Mouse (Mus musculus): ENCODE measurements around the gene Kcnk13. TPM values are rescaled to one million over a fixed set of nuclear protein-coding genes. Genes with fewer than 3 reads are reported as not detected.

Gene Kcnk13
- total and polyA plus RNA-seq, 3 experiments, result 0.11 TPM; not detected in 2

GRCm38 (mm10) chr12:100044704-100045103, 80.4 kb downstream of the Kcnk13 start:
- Histone ChIP-seq H3K36me3 (replicated peaks) (no peaks in the 10 kb centered on the region), H3K4me1 (ENCODE audit: insufficient read depth, low read depth, low read length) (no peaks in the 10 kb centered on the region), H3K27me3 (ENCODE audit: insufficient read depth, low read length) (peaks cover 5% of the 10 kb centered on the region), H3K9me3 (replicated peaks) (no peaks in the 10 kb centered on the region), H3K4me3 (ENCODE audit: low read depth, low read length) (no peak overlapping the region)
- DNase-seq (ENCODE audit: low spot score) (no peak), ATAC-seq (ENCODE audit: extremely low read depth, insufficient number of reproducible peaks, low FRiP score, poor library complexity, severe bottlenecking) (no peak)
- TF ChIP-seq TAL1 (conservative IDR thresholded peaks at IDR 0.05; ENCODE audit: low read depth, low read length) (no peak), CTCF (IDR thresholded peaks at IDR 0.05; ENCODE audit: low read depth, low read length) (no peak), GATA2 (IDR thresholded peaks at IDR 0.05; ENCODE audit: borderline replicate concordance, low read depth, low read length) (no peak), GATA1 (IDR thresholded peaks at IDR 0.05; ENCODE audit: borderline replicate concordance, low read length) (no peak), POLR2AphosphoS5 (IDR thresholded peaks at IDR 0.05; ENCODE audit: insufficient replicate concordance, low read depth, low read length) (no peak)

- DNase-seq (ENCODE audit: low spot score) (no peak), ATAC-seq (ENCODE audit: extremely low read depth, insufficient number of reproducible peaks, low FRiP score, poor library complexity, severe bottlenecking) (peak; percentile 6; the same call in 1 of the 2 replicates)
- Histone ChIP-seq H3K27me3 (ENCODE audit: insufficient read depth, low read length) (no peaks in the 10 kb centered on the region), H3K4me3 (ENCODE audit: low read depth, low read length) (no peak overlapping the region), H3K9me3 (replicated peaks) (no peaks in the 10 kb centered on the region), H3K36me3 (replicated peaks) (no peaks in the 10 kb centered on the region), H3K4me1 (ENCODE audit: insufficient read depth, low read depth, low read length) (no peaks in the 10 kb centered on the region)
- TF ChIP-seq CTCF (IDR thresholded peaks at IDR 0.05; ENCODE audit: low read depth, low read length) (no peak), GATA1 (IDR thresholded peaks at IDR 0.05; ENCODE audit: borderline replicate concordance, low read length) (no peak), GATA2 (IDR thresholded peaks at IDR 0.05; ENCODE audit: borderline replicate concordance, low read depth, low read length) (no peak), POLR2AphosphoS5 (IDR thresholded peaks at IDR 0.05; ENCODE audit: insufficient replicate concordance, low read depth, low read length) (no peak), TAL1 (conservative IDR thresholded peaks at IDR 0.05; ENCODE audit: low read depth, low read length) (no peak)
Observed at GRCm38 (mm10) chr12:100050552-100050951, 86.3 kb downstream of the Kcnk13 start.

- no peak for ATAC-seq (ENCODE audit: extremely low read depth, insufficient number of reproducible peaks, low FRiP score, poor library complexity, severe bottlenecking)
- H3K4me3 ChIP-seq (ENCODE audit: low read depth, low read length), result no peak overlapping the region
- H3K36me3 ChIP-seq (replicated peaks), result no peaks in the 10 kb centered on the region
- H3K27me3 ChIP-seq (ENCODE audit: insufficient read depth, low read length), result no peaks in the 10 kb centered on the region
- TF ChIP-seq POLR2AphosphoS5 (IDR thresholded peaks at IDR 0.05; ENCODE audit: insufficient replicate concordance, low read depth, low read length) (no peak), TAL1 (conservative IDR thresholded peaks at IDR 0.05; ENCODE audit: low read depth, low read length) (no peak), GATA2 (IDR thresholded peaks at IDR 0.05; ENCODE audit: borderline replicate concordance, low read depth, low read length) (no peak), CTCF (IDR thresholded peaks at IDR 0.05; ENCODE audit: low read depth, low read length) (no peak), GATA1 (IDR thresholded peaks at IDR 0.05; ENCODE audit: borderline replicate concordance, low read length) (no peak)
- H3K4me1 ChIP-seq (ENCODE audit: insufficient read depth, low read depth, low read length), result no peaks in the 10 kb centered on the region
- no peaks in the 10 kb centered on the region for H3K9me3 ChIP-seq (replicated peaks)
- DNase-seq (ENCODE audit: low spot score), result no peak
Observed at GRCm38 (mm10) chr12:100053617-100054016, 89.3 kb downstream of the Kcnk13 start.

GRCm38 (mm10) chr12:100061071-100061470, 96.8 kb downstream of the Kcnk13 start:
- H3K4me3 ChIP-seq (ENCODE audit: low read depth, low read length), result no peak overlapping the region
- ATAC-seq (ENCODE audit: extremely low read depth, insufficient number of reproducible peaks, low FRiP score, poor library complexity, severe bottlenecking) (no peak), DNase-seq (ENCODE audit: low spot score) (no peak)
- H3K4me1 ChIP-seq (ENCODE audit: insufficient read depth, low read depth, low read length), result no peaks in the 10 kb centered on the region
- TF ChIP-seq TAL1 (conservative IDR thresholded peaks at IDR 0.05; ENCODE audit: low read depth, low read length), result no peak
- no peak for TF ChIP-seq CTCF (IDR thresholded peaks at IDR 0.05; ENCODE audit: low read depth, low read length)
- no peak for TF ChIP-seq GATA1 (IDR thresholded peaks at IDR 0.05; ENCODE audit: borderline replicate concordance, low read length)
- no peak for TF ChIP-seq POLR2AphosphoS5 (IDR thresholded peaks at IDR 0.05; ENCODE audit: insufficient replicate concordance, low read depth, low read length)
- no peak for TF ChIP-seq GATA2 (IDR thresholded peaks at IDR 0.05; ENCODE audit: borderline replicate concordance, low read depth, low read length)
- no peaks in the 10 kb centered on the region for H3K9me3 ChIP-seq (replicated peaks)
- peaks cover 10% of the 10 kb centered on the region; the same call in 1 of the 2 replicates for H3K27me3 ChIP-seq (ENCODE audit: insufficient read depth, low read length)
- H3K36me3 ChIP-seq (replicated peaks), result no peaks in the 10 kb centered on the region

GRCm38 (mm10) chr12:100061826-100062225, 97.5 kb downstream of the Kcnk13 start:
- DNase-seq (ENCODE audit: low spot score) (no peak), ATAC-seq (ENCODE audit: extremely low read depth, insufficient number of reproducible peaks, low FRiP score, poor library complexity, severe bottlenecking) (no peak)
- peaks cover 10% of the 10 kb centered on the region; the same call in 1 of the 2 replicates for H3K27me3 ChIP-seq (ENCODE audit: insufficient read depth, low read length)
- H3K4me1 ChIP-seq (ENCODE audit: insufficient read depth, low read depth, low read length), result no peaks in the 10 kb centered on the region
- TF ChIP-seq GATA2 (IDR thresholded peaks at IDR 0.05; ENCODE audit: borderline replicate concordance, low read depth, low read length) (no peak), TAL1 (conservative IDR thresholded peaks at IDR 0.05; ENCODE audit: low read depth, low read length) (no peak), CTCF (IDR thresholded peaks at IDR 0.05; ENCODE audit: low read depth, low read length) (no peak), GATA1 (IDR thresholded peaks at IDR 0.05; ENCODE audit: borderline replicate concordance, low read length) (no peak), POLR2AphosphoS5 (IDR thresholded peaks at IDR 0.05; ENCODE audit: insufficient replicate concordance, low read depth, low read length) (no peak)
- H3K9me3 ChIP-seq (replicated peaks), result no peaks in the 10 kb centered on the region
- no peak overlapping the region for H3K4me3 ChIP-seq (ENCODE audit: low read depth, low read length)
- no peaks in the 10 kb centered on the region for H3K36me3 ChIP-seq (replicated peaks)

- ATAC-seq (ENCODE audit: extremely low read depth, insufficient number of reproducible peaks, low FRiP score, poor library complexity, severe bottlenecking) (no peak), DNase-seq (ENCODE audit: low spot score) (no peak)
- TF ChIP-seq CTCF (IDR thresholded peaks at IDR 0.05; ENCODE audit: low read depth, low read length) (no peak), POLR2AphosphoS5 (IDR thresholded peaks at IDR 0.05; ENCODE audit: insufficient replicate concordance, low read depth, low read length) (no peak)
- Histone ChIP-seq H3K27me3 (ENCODE audit: insufficient read depth, low read length) (peaks cover 11% of the 10 kb centered on the region; the same call in 1 of the 2 replicates), H3K36me3 (replicated peaks) (no peaks in the 10 kb centered on the region), H3K4me1 (ENCODE audit: insufficient read depth, low read depth, low read length) (no peaks in the 10 kb centered on the region), H3K9me3 (replicated peaks) (no peaks in the 10 kb centered on the region), H3K4me3 (ENCODE audit: low read depth, low read length) (no peak overlapping the region)
Observed at GRCm38 (mm10) chr12:100062584-100062983, 98.3 kb downstream of the Kcnk13 start.

All from G1E (cell line).